Mouse (Mus musculus) heart, embryonic 14.5 days (tissue): Measurements from ENCODE around the gene Glrx. TPM values are rescaled to one million over a fixed set of nuclear protein-coding genes. Genes with fewer than 3 reads are reported as not detected.
"Not testable (repeated sequence)": the region's sequence is repeated elsewhere in the genome, so short reads cannot be mapped to it uniquely, and the experiment has no call there.

Experiments used
- ATAC-seq: fragments of 200-750 bp; cut with Nextera tagmentation; 2 replicates; pipeline ENCODE4 v1.8.0; 2017; ENCODE audit warnings: low read depth, moderate TSS enrichment; ENCODE audit not compliant: insufficient number of reproducible peaks, insufficient read depth, low FRiP score
- H3K27ac ChIP-seq, 2 experiments: fragments of 200-500 bp in 1 of 2; fragments of 300-500 bp in 1 of 2; sonication (generic) in 1 of 2; replicated peaks in 1 of 2; 2 replicates each; pipeline ENCODE4 v1.5.1; 2012 to 2014; ENCODE audit warnings: low read depth in 2 of 2, low read length in 2 of 2, control low read depth in 1 of 2, mild to moderate bottlenecking in 1 of 2, mixed read lengths in 1 of 2; ENCODE audit not compliant: control insufficient read depth in 1 of 2, insufficient read depth in 1 of 2
- H3K27me3 ChIP-seq: fragments of 300-500 bp; sonication (generic); 2 replicates; pipeline ENCODE4 v1.6.1; 2014; ENCODE audit warnings: mild to moderate bottlenecking, low read length, control low read depth; ENCODE audit not compliant: control insufficient read depth, insufficient read depth
- H3K36me3 ChIP-seq: fragments of 300-500 bp; sonication (generic); 2 replicates; pipeline ENCODE4 v1.6.1; 2014; ENCODE audit warnings: mild to moderate bottlenecking, control low read depth, low read length, mixed read lengths; ENCODE audit not compliant: control insufficient read depth, insufficient read depth
- H3K4me1 ChIP-seq, 2 experiments: fragments of 200-500 bp in 1 of 2; fragments of 300-500 bp in 1 of 2; sonication (generic) in 1 of 2; 2 replicates each; pipeline ENCODE4 v1.6.1; 2012 to 2014; ENCODE audit warnings: low read length in 2 of 2, control low read depth in 1 of 2, mixed read lengths in 1 of 2; ENCODE audit not compliant: control insufficient read depth in 2 of 2, insufficient read depth in 2 of 2
- H3K4me2 ChIP-seq: fragments of 300-500 bp; sonication (generic); 2 replicates; pipeline ENCODE4 v1.6.1; 2014; ENCODE audit warnings: mild to moderate bottlenecking, low read length
- H3K4me3 ChIP-seq, 2 experiments: fragments of 200-500 bp in 1 of 2; fragments of 300-500 bp in 1 of 2; sonication (generic) in 1 of 2; 2 replicates each; pipeline ENCODE4 v1.5.1; 2012 to 2014; ENCODE audit warnings: low read length in 2 of 2, mild to moderate bottlenecking in 2 of 2, control low read depth in 1 of 2, low read depth in 1 of 2, moderate library complexity in 1 of 2; ENCODE audit not compliant: control insufficient read depth in 1 of 2, insufficient read depth in 1 of 2
- H3K9ac ChIP-seq: fragments of 300-500 bp; sonication (generic); 2 replicates; pipeline ENCODE4 v1.6.1; 2014; ENCODE audit warnings: mild to moderate bottlenecking, low read length
- H3K9me3 ChIP-seq: fragments of 300-500 bp; sonication (generic); 2 replicates; pipeline ENCODE4 v1.6.1; 2016; ENCODE audit warnings: low read length, control low read depth; ENCODE audit not compliant: control insufficient read depth
- WGBS: fragments of 180-500 bp; shearing (Covaris S2); extraction: QIAGEN DNeasy Blood & Tissue Kit; methylation state at CpG from one replicate; pipeline ENCODE4 v1.1.7; 2014; 5-methylcytosine and 5-hydroxymethylcytosine counted together
- polyA plus RNA-seq: library from polyadenylated mRNA; unstranded; fragments of >200 nt; fragmentation: Nextera tagmentation; extraction: Ambion mirVana; gene quantifications from 2 replicates; pipeline ENCODE4 v1.2.1, GENCODE M21; 2014

Glrx gene
- polyA plus RNA-seq, 1 experiment from 2014 or later, result 143 TPM

DNA sequence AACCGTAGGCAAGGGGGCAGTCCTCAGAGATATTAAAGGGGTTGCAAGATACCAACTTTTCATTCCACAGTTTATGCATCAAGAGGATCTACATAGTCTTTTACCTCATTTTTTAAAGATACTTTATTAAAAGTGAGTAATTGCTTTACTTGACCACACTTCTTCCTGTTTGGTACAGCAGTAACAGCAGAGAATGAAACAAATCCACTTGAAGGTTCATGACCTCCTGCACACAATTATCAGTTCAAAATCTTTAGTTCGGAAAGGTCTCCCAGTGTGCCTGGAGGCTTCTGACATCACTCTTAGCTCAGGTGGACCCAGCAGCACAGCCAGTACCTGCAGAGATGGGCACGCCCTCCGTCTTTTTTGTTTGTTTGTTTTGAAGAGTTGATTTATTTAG, 12.4 kb downstream of the Glrx start:
- Histone ChIP-seq H3K4me2 (no peak overlapping the region), H3K4me3 (no peak overlapping the region), H3K27me3 (no peaks in the 10 kb centered on the region), H3K4me1 (no peaks in the 10 kb centered on the region), H3K27ac (no peak overlapping the region), H3K9me3 (no peaks in the 10 kb centered on the region), H3K9ac (no peak overlapping the region), H3K36me3 (peaks cover 21% of the 10 kb centered on the region)
- 76% methylated on average over 4 of the region's 4 CpGs for WGBS
- no peak for ATAC-seq

DNA sequence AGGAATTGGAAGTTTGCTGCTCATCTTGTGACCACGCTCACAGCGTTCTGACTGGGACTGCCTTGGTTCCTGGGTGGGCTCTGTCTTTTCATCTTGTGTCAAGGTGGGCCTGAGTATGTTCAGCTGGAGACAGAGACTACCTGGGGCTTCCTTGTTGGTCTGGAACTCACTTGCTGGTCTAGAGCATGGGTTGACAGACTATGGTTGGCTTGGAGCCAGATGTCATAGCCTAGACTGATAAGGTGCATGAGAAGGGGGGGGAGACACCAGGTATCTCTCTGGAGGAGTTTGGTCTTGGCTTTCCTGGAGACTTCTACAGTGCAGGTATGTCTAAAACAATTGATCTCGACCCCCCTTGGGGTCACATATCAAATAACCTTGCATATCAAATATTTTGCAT, 13.4 kb downstream of the Glrx start:
- ATAC-seq, result no peak; the same call in 1 of the 2 replicates
- WGBS, result 92% methylated on average over 3 of the region's 3 CpGs
- no peaks in the 10 kb centered on the region for H3K27me3 ChIP-seq
- H3K9ac ChIP-seq, result no peak overlapping the region
- no peaks in the 10 kb centered on the region for H3K9me3 ChIP-seq
- H3K4me1 ChIP-seq, result no peaks in the 10 kb centered on the region
- no peak overlapping the region for H3K4me3 ChIP-seq
- H3K27ac ChIP-seq, result no peak overlapping the region
- no peak overlapping the region for H3K4me2 ChIP-seq
- peaks cover 11% of the 10 kb centered on the region for H3K36me3 ChIP-seq

DNA sequence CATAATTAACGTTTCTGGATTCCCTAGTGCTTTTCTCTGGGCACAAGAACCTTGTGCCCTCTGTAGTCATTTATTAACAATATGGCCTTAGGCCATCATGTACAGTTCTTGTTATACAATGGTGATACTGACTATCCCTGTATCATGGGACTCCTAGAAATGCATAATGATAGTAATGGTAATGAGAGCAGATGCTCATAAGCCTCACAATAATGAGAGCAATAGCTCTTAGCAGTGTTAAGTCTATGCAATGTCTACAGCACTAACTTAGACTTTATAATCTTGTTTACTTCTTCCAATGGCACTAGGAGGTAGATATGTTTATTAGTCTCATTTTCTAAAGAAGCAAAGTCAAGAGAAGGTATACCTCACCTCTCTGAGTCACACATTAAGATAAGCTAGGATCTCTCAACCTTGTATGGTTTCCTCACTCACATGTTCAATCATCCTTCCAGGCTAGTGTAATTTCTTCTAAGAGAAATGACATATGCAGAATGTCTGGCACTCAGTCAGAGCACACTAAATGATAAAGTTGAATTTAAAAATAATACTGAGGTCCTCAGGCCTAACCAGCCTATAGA, 19.7 kb downstream of the Glrx start:
- Histone ChIP-seq H3K4me2 (no peak overlapping the region), H3K4me3 (no peak overlapping the region), H3K36me3 (no peaks in the 10 kb centered on the region), H3K9me3 (no peaks in the 10 kb centered on the region), H3K4me1 (no peaks in the 10 kb centered on the region), H3K27ac (no peak overlapping the region), H3K9ac (no peak overlapping the region), H3K27me3 (no peaks in the 10 kb centered on the region)
- no peak for ATAC-seq
- 67% methylated on average over 1 of the region's 1 CpGs for WGBS

DNA sequence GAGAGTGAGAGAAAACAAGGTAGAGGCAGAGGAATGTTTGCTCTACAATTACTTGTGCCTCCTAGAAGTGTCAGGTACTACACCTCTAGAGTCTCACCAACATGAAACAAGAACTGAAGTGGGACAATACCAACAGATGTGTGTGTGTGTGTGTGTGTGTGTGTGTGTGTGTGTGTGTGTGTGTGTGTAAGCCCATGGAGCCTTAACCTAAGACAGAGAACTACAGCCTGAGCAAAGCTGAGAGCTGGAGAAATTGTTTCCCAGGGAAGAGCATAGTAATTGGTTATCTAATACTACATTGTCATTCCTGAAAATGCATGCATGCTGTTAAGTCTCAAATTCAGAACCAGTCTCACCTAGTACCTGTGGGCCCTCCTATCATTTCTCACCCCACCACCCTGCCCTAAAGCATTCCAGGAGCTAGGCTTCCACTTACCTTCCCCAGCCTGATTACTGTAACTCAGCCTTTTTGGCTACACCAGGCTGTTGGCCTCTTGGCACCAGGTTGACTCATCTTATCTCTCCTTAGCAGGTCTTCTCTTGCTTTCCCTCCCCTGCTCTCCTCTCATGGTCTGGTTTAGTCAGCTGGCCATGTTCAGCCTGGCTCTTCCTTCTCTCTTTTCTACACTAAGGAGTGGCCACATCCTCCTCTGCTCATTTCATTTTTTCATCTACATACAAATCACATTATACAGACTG, 26.0 kb downstream of the Glrx start:
- H3K36me3 ChIP-seq, result peaks cover 25% of the 10 kb centered on the region
- no peak overlapping the region for H3K4me3 ChIP-seq
- no peak for ATAC-seq
- H3K4me1 ChIP-seq, result no peaks in the 10 kb centered on the region
- no peaks in the 10 kb centered on the region for H3K27me3 ChIP-seq
- no peak overlapping the region for H3K9ac ChIP-seq
- no peak overlapping the region for H3K27ac ChIP-seq
- no peak overlapping the region for H3K4me2 ChIP-seq
- no peaks in the 10 kb centered on the region for H3K9me3 ChIP-seq

DNA sequence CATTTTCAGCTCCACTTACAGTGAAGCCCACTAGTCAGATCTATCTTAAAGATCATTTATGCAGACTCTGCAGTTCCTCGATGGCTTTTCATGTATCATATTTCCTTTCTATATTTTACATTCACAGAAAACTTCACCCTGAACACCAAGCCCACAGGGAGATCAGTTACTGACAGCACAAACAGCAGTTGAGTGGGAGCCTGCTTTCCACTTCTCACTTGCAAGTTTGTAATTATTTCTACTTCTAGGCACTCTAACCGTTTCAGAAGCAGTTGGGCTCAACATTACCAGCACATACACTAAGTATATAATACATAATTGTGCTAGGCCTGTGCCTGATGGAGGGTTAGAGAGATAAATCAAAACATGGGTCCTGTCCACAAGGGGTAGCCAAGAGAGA, 28.2 kb downstream of the Glrx start:
- no peak overlapping the region for H3K9ac ChIP-seq
- no peaks in the 10 kb centered on the region for H3K4me1 ChIP-seq
- ATAC-seq, result no peak
- no peaks in the 10 kb centered on the region for H3K27me3 ChIP-seq
- H3K9me3 ChIP-seq, result no peaks in the 10 kb centered on the region
- H3K36me3 ChIP-seq, result peaks cover 45% of the 10 kb centered on the region
- no peak overlapping the region for H3K27ac ChIP-seq
- no peak overlapping the region for H3K4me2 ChIP-seq
- H3K4me3 ChIP-seq, result no peak overlapping the region
- WGBS, result 87% methylated on average over 2 of the region's 2 CpGs

DNA sequence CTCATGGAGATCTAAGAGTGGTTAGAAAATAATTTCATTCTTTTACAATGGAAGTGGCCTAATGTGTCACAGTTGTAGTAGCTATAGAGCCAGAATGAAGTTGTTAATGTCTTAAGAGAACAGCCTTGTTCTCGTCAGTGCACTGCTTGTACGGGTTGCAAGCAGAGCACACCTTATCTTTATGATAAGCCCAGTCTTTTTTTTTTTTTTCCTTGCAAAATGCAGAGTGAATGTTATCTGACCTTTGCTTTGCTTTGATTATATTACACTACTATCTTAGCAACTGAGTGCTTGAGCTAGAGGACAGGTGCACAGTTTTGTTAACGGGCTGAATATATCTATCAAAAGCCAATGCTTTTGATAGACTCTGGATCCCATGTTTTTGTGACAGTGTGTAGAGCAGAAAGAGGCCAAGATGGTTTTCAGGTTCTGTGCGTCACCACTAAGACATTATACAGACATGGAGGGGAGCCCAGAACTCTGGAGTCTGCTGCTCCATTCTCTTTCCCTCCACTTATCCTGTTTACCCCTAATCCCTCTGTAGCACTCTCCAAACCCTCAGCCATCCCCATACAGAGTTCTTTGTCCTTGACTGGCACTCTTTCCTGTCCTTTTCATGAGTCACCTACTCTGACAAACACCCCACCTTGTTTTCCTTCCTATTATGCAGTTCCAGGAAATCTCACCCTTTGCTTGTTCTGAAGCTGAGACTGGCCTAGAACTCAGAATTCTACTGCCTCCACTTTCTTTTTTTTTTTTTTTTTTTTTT, 35.1 kb downstream of the Glrx start:
- no peak overlapping the region for H3K4me2 ChIP-seq
- no peak overlapping the region for H3K4me3 ChIP-seq
- H3K27me3 ChIP-seq, result no peaks in the 10 kb centered on the region
- H3K27ac ChIP-seq, result no peak overlapping the region
- ATAC-seq, result no peak
- H3K4me1 ChIP-seq, result peaks cover 0 to 5% of the 10 kb centered on the region in 2 experiments; a peak in 1 of 4 replicates
- 32% methylated on average over 4 of the region's 4 CpGs for whole genome bisulfite sequencing
- no peaks in the 10 kb centered on the region for H3K9me3 ChIP-seq
- peaks cover 78% of the 10 kb centered on the region for H3K36me3 ChIP-seq
- no peak overlapping the region; the same call in 1 of the 2 replicates for H3K9ac ChIP-seq

DNA sequence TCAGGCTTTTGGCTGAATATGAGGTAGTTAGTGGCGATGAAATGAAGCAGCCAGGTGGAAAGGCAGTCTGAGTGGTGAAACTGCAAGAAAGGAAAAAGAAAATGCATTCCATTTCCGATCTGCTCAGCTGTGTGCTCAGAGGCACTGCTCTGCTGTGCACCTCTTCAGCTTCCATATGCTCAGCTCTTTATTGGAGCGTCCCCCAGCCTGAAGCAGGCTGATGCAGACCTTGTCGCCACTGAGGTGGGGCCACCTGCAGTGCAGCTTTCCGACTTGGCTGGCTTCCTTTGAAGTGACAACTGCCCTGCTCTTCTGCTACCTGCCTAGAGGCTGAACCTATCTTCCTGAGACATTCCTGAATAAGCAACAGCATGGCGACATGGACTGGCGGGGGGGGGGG, 36.5 kb downstream of the Glrx start:
- not testable (repeated sequence) for ATAC-seq, H3K4me2 ChIP-seq, H3K4me3 ChIP-seq, H3K9ac ChIP-seq, H3K9me3 ChIP-seq, H3K4me1 ChIP-seq, H3K27ac ChIP-seq, H3K27me3 ChIP-seq
- WGBS, result 84% methylated on average over 7 of the region's 7 CpGs
- peaks cover 68% of the 10 kb centered on the region for H3K36me3 ChIP-seq
